Mouse (Mus musculus) ES-Bruce4 (cell line): Measurements from ENCODE around the gene Pycard.

Experiments used
- CTCF ChIP-seq: IDR thresholded peaks from one replicate; pipeline ENCODE4 v1.8.1; 2011; ENCODE audit warnings: low read depth, low read length
- POLR2A ChIP-seq: IDR thresholded peaks from one replicate; pipeline ENCODE4 v1.8.1; 2011; ENCODE audit warnings: low read length; ENCODE audit not compliant: insufficient read depth

DNA sequence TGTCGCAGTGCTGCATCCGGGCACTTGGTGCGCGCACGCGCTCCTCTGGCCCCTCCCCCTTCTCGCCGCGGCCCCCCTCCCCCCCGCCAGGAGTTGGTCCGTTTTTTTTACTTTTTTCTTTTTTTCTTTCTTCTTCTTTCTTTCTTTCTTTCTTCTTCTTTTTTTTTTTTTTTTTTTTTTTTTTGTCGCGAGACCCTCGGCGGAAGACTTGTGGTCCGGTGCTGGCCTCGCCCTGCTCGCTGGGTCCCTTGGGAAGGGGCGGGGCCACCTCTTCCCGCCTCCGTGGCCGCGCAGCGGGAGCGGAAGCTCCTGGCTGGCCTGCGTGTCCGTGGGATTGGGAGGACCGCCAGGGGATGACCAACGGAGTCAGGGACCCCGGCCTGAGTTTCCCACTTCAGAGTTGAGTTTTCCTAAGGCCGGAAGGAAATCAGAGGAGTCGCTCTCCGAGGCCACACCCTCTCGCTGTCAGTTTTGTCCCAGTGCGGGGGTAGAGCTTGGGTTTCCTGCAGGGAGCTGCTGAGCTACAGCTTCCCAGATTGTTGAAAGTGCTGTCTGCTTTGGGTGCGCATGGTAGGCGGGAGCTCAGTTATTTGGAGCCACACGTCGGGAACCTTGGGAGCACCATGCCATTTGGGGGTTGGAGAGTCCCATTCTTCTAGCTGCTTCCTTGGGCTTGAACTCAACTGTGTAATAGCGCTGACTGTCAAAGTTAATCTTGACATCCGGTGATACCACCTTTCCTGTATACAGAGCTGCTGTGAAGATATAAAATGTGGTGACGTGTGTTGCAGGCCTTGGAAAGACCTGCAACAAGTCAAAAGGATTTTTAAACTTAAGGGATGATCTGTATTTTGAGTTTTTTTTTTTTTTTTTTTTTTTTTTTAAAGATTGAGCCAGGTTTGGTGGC is 25.5 kb downstream of the Pycard start:
- TF ChIP-seq CTCF = no peak
- TF ChIP-seq POLR2A = no peak
